Comparison of ENCODE assay signal across 10 mouse cellular contexts in the genomic region with DNA sequence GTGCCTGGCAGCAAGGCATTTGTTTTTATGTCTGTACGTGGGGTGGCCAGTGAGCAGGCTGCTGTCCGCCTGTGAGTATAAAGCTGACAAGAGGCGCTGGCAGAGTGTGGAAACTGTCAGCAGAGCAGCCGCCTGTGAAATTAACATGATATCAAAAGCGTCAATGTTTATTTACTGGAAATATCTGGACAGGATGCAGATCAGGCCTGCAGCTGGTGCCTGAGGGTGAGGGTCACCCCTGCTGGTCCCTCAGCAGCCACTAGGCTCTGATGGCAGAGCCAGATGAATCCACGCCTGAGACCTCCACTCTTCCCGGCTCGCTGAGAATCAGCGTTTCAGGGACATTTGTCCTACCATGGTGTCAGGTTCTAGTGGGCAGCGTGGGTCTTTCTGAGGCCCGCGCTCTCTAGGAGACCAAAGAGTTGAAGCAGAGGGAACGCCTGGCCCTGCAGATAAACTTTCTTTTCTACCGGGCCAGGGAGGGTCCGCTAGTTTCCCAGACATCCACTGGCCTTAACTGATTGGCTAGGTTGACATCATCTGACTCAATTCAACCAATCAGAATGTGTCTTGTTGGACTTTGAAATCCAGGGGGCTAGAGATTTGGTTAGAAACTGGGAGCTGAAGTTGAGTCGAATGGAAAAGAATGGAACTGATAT.
DNase-seq lines count a peak whose midpoint lies in the region; ATAC-seq and TF ChIP-seq lines count a peak whose summit lies in the region.
"Had no signal": no experiment of that assay in that cellular context is flagged by ENCODE, and none has a peak within 500 bp of the region (broad histone marks: within the 10 kb centered on the region; RNA-seq: fewer than 3 reads in every experiment).

No protein-coding gene starts in this region.

- H3K9ac ChIP-seq in heart, adult 2 months (ENCODE audit: low read depth, low read length) = no peak overlapping the region
- no peak overlapping the region for H3K9ac ChIP-seq in neural tube, embryonic 13.5 days
- H3K9ac ChIP-seq in hindbrain, embryonic 14.5 days = no peak overlapping the region
- no peak overlapping the region for H3K9ac ChIP-seq in neural tube, embryonic 15.5 days (replicated peaks)

- 54% methylated on average over 16 of the region's 16 CpGs for WGBS in heart, adult 2 months
- 59% methylated on average over 16 of the region's 16 CpGs for WGBS in neural tube, embryonic 13.5 days
- 53% methylated on average over 16 of the region's 16 CpGs for WGBS in hindbrain, embryonic 14.5 days
- 62% methylated on average over 16 of the region's 16 CpGs for WGBS in neural tube, embryonic 15.5 days

- H3K4me2 ChIP-seq in neural tube, embryonic 13.5 days = no peak overlapping the region
- no peak overlapping the region for H3K4me2 ChIP-seq in hindbrain, embryonic 14.5 days (replicated peaks)
- peak overlapping the region; percentile 31 for H3K4me2 ChIP-seq in neural tube, embryonic 15.5 days

- ATAC-seq in neural tube, embryonic 13.5 days (ENCODE audit: low read depth) = no peak
- no peak for ATAC-seq in hindbrain, embryonic 14.5 days (ENCODE audit: low FRiP score)
- ATAC-seq in neural tube, embryonic 15.5 days (ENCODE audit: low FRiP score) = no peak

- no peaks in the 10 kb centered on the region for H3K27me3 ChIP-seq in heart, adult 2 months (ENCODE audit: control insufficient read depth, insufficient read depth, low read length)
- no peaks in the 10 kb centered on the region for H3K27me3 ChIP-seq in neural tube, embryonic 13.5 days
- no peaks in the 10 kb centered on the region for H3K27me3 ChIP-seq in hindbrain, embryonic 14.5 days (ENCODE audit: control insufficient read depth, insufficient read depth, low read length)
- no peaks in the 10 kb centered on the region for H3K27me3 ChIP-seq in neural tube, embryonic 15.5 days (replicated peaks)

- H3K36me3 ChIP-seq in heart, adult 2 months (ENCODE audit: control insufficient read depth, insufficient read depth, low read length) = no peaks in the 10 kb centered on the region
- H3K36me3 ChIP-seq in neural tube, embryonic 13.5 days = no peaks in the 10 kb centered on the region
- no peaks in the 10 kb centered on the region for H3K36me3 ChIP-seq in hindbrain, embryonic 14.5 days (replicated peaks; ENCODE audit: control insufficient read depth, insufficient read depth)
- H3K36me3 ChIP-seq in neural tube, embryonic 15.5 days = no peaks in the 10 kb centered on the region

- no peak for TF ChIP-seq CTCF in heart, adult 2 months (IDR thresholded peaks at IDR 0.05)

- no peak for TF ChIP-seq POLR2A in heart, adult 2 months (IDR thresholded peaks at IDR 0.05; ENCODE audit: insufficient read depth, low read depth, low read length)

- no peaks in the 10 kb centered on the region for H3K4me1 ChIP-seq in heart, adult 2 months (ENCODE audit: control insufficient read depth, insufficient read depth, low read length)
- peaks cover 62% of the 10 kb centered on the region for H3K4me1 ChIP-seq in neural tube, embryonic 13.5 days (replicated peaks)
- peaks cover 49% of the 10 kb centered on the region for H3K4me1 ChIP-seq in hindbrain, embryonic 14.5 days (replicated peaks; ENCODE audit: control insufficient read depth, insufficient read depth, low read length)
- peaks cover 48% of the 10 kb centered on the region for H3K4me1 ChIP-seq in neural tube, embryonic 15.5 days

- no peaks in the 10 kb centered on the region for H3K79me2 ChIP-seq in heart, adult 2 months (replicated peaks; ENCODE audit: control insufficient read depth, insufficient read depth, low read length)

- no peak overlapping the region for H3K27ac ChIP-seq in heart, adult 2 months
- H3K27ac ChIP-seq in neural tube, embryonic 13.5 days (replicated peaks) = peak overlapping the region; percentile 49
- peak overlapping the region; percentile 33; the same call in 1 of the 2 replicates for H3K27ac ChIP-seq in hindbrain, embryonic 14.5 days
- H3K27ac ChIP-seq in neural tube, embryonic 15.5 days (replicated peaks) = peak overlapping the region; percentile 29

- intact Hi-C loops in heart, adult 2 months (cut with DNase I) = no loop called here

- no peak overlapping the region for H3K4me3 ChIP-seq in heart, adult 2 months
- H3K4me3 ChIP-seq in neural tube, embryonic 13.5 days = no peak overlapping the region
- H3K4me3 ChIP-seq in hindbrain, embryonic 14.5 days (replicated peaks; ENCODE audit: low read length) = no peak overlapping the region
- H3K4me3 ChIP-seq in neural tube, embryonic 15.5 days (replicated peaks) = no peak overlapping the region

- DNase-seq in heart, adult 18-20 months = peak; percentile 12 to 15
- DNase-seq in heart, adult 2 months = no peak
- no peak for DNase-seq in neural tube, embryonic 10.5 days (ENCODE audit: extremely low spot score, low spot score)
- no peak for DNase-seq in hindbrain, embryonic 14.5 days (ENCODE audit: low spot score)
- no peak for DNase-seq in cerebellum, adult 18-20 months
- no peak for DNase-seq in frontal cortex, postnatal 14 days (ENCODE audit: low spot score in 2 of 2)
- DNase-seq: adrenal gland, postnatal 36 days; gastrocnemius, postnatal 25 days had no signal

- TF ChIP-seq EP300 in heart, adult 2 months (IDR thresholded peaks at IDR 0.05; ENCODE audit: insufficient read depth, low read depth, low read length) = no peak

- H3K9me3 ChIP-seq in neural tube, embryonic 13.5 days = no peaks in the 10 kb centered on the region
- no peaks in the 10 kb centered on the region for H3K9me3 ChIP-seq in hindbrain, embryonic 14.5 days (ENCODE audit: control insufficient read depth, low read length)
- H3K9me3 ChIP-seq in neural tube, embryonic 15.5 days (replicated peaks) = no peaks in the 10 kb centered on the region

Comparison
In these comparisons a context has a peak if more than half of its experiments do, and no peak if none do; other contexts are left out.
1. DNase-seq: peak in heart, adult 18-20 months (2 of 2); none in heart, adult 2 months (0 of 2), neural tube, embryonic 10.5 days (single experiment), hindbrain, embryonic 14.5 days (single experiment), cerebellum, adult 18-20 months (0 of 2) and frontal cortex, postnatal 14 days (0 of 2).